Mouse (Mus musculus): ENCODE data around the gene Med13.

Gene Med13

DNA sequence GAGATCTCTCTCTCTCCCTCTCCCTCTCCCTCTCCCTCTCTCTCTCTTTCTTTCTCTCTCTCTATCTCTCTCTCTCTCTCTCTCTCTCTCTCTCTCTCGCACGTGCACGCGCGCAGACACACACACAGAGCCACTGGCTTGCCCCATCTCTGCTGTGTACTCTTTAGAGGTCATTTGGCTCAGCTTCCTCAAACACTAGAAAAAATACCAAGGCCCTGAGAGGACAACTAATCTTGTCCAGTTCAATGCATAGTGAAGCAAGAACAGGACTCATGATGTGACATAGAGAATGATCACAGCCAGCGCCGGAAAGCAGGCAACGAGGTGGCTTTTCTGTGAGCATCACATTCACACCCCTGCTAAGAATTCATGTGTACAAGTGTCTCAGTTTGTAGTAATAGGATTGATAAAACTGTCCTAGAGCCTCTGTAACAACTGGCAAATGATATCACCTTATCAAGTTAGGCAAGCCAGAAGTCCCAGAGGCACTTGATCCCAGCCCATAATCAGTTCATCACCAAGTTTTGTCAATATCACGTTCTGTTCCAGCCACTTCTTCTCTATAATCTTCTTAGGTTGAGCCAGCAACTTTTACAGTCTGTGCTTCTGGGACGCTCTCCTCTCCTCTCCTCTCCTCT is 25.2 kb upstream of the Med13 start:
- in situ Hi-C loops (cut with MboI; ENCODE audit: low pct_unique_long_range_greater_than_20kb in 1 of 2, low sequenced_read_pairs in 2 of 2, unreplicated experiment in 1 of 2), result no loop called here

DNA sequence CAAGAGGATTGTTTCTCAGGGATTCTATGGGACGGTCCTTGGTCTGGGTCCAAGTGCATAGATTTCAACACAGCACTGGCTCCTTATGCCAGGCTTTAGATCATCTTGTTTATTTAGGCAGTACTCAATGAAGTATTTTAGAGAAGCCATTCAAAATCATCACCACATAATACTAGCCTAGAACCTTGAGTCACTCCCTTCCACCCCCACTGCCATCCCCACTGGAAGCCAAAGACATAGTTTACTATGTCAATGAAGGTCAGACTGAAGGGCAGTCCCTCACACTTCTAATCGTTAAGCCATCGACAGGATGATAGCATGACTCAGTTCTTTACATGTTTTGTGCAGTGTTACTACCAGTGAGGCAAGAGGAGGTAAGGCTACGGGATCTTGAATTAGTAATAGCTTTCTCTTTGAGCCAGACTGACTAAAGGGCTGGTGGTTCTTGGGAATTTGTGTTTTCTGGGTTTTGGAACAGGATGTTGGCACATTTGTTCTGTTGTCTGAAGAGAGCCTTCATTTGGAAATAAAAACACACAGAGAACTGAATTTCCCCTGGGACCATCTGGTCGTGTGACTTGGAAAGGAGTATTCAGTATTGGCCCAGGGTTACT is 24.2 kb upstream of the Med13 start:
- in situ Hi-C loops (cut with MboI; ENCODE audit: low pct_unique_long_range_greater_than_20kb in 1 of 2, low sequenced_read_pairs in 2 of 2, unreplicated experiment in 1 of 2), result no loop called here

DNA sequence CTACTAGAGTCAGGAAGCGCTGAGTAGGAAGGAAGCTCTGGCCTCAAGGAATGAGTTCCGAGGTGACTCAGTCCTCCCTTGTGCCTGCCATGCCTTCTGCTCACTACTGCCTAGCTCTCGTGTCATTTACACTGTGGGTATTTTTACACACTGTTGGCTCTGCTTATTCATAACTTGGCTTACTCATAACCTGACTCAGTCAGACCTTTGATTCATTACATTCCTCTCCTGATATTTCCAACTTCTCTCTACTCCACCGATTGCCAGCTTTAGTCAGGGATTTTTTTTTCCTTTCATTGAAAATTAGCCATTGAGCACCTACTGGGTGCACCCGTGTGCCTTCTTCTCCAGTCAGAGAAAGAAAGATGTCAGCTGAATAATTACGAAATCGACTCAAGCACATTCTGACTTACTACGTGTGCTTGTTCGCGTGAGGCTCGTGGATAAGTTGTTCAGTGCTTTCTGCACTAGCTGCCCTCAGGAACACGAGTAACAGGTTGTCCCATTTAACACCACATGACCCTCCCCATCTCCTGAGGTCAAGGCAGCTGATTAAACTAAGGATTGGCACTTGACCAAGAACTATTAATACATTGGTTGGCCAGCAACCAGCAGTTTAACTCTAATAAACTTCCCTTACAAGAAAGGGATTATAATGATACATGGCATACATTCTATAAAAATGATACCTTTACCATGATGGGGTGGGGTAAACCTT is 23.3 kb upstream of the Med13 start:
- in situ Hi-C loops (cut with MboI; ENCODE audit: low pct_unique_long_range_greater_than_20kb in 1 of 2, low sequenced_read_pairs in 2 of 2, unreplicated experiment in 1 of 2), result no loop called here

GRCm38 (mm10) chr11:86378981-86379380 is 21.6 kb upstream of the Med13 start:
- in situ Hi-C loops (cut with MboI; ENCODE audit: low pct_unique_long_range_greater_than_20kb in 1 of 2, low sequenced_read_pairs in 2 of 2, unreplicated experiment in 1 of 2), result no loop called here

GRCm38 (mm10) chr11:86377841-86378240 is 20.4 kb upstream of the Med13 start:
- in situ Hi-C loops (cut with MboI; ENCODE audit: low pct_unique_long_range_greater_than_20kb in 1 of 2, low sequenced_read_pairs in 2 of 2, unreplicated experiment in 1 of 2), result no loop called here

DNA sequence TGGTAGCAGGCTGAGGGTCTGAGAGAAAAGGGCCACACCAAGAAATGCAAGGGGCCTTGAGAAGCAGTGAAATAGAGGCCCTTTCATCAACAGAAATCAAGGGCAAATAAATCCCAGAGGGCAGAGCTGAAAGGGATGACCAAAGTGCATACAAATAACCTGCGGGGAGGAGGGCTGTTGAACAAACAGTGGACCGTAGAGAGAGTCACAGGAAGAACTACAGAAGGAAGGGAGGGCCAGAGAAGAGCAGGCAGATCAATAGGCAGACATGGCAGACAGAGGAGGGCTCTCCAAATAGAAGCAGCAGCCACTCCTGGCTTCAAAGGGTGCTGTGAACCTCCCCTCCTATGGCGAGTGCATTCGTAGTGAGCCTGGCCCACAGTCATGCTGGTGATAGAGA is 19.3 kb upstream of the Med13 start:
- in situ Hi-C loops (cut with MboI; ENCODE audit: low pct_unique_long_range_greater_than_20kb in 1 of 2, low sequenced_read_pairs in 2 of 2, unreplicated experiment in 1 of 2), result no loop called here

GRCm38 (mm10) chr11:86375086-86375485 is 17.7 kb upstream of the Med13 start:
- in situ Hi-C loops (cut with MboI; ENCODE audit: low pct_unique_long_range_greater_than_20kb in 1 of 2, low sequenced_read_pairs in 2 of 2, unreplicated experiment in 1 of 2), result no loop called here

GRCm38 (mm10) chr11:86371266-86371665 is 13.9 kb upstream of the Med13 start:
- in situ Hi-C loops (cut with MboI; ENCODE audit: low pct_unique_long_range_greater_than_20kb in 1 of 2, low sequenced_read_pairs in 2 of 2, unreplicated experiment in 1 of 2), result no loop called here

GRCm38 (mm10) chr11:86369860-86370259 is 12.5 kb upstream of the Med13 start:
- in situ Hi-C loops (cut with MboI; ENCODE audit: low pct_unique_long_range_greater_than_20kb in 1 of 2, low sequenced_read_pairs in 2 of 2, unreplicated experiment in 1 of 2), result no loop called here

DNA sequence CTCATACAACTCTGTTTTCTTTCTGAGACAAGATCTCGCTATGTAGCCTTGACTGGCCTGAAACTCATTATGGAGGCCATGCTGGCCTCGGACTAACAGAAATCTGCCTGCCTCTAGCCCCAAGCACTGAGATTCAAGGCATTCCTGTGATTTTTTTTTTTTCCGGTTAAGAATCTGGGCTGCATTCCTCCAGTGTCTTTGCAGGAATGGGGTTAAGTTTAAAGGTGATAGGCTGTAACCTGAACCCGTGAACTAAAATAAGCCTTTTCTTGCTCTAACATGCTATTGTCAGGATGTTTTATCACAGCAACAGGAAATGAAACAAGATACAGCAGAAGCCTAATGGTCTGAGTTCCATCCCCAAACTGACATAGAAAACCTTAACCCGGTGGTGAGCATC is 11.6 kb upstream of the Med13 start:
- in situ Hi-C loops (cut with MboI; ENCODE audit: low pct_unique_long_range_greater_than_20kb in 1 of 2, low sequenced_read_pairs in 2 of 2, unreplicated experiment in 1 of 2), result no loop called here

DNA sequence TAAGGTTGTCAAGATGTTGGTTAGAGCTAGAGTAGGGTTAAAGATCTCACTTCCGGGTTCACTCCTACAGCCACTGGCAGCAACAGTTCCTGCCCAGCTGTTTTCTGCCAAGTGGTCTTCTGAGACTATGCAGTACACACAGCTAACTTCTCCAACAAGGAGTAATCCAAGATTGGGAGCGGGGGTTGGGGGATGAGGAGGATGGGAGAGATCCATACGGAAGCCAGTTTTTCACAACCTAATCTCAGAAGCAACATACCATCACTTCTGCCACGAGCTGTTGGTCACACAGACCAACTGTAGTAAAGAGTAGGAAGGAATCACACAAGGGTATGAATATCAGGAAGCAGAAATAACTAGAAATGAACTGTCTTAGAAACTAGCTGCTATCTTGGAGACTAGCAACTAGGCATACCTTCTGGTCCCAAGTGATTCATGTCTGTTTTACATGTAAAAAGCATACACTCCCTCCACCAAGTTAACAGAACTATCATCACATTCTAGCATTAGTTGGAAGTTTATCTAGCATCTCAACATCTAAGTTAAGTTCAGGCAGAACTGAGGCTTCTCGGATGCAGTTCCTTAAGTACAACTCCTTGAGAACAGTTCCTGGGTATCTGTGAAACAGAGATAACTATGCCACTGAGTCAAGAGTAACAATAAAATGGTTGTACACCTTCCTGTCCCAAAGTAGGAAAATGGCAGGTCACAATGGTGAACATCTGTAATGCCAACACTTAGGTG is 7.5 kb upstream of the Med13 start:
- in situ Hi-C loops (cut with MboI; ENCODE audit: low pct_unique_long_range_greater_than_20kb in 1 of 2, low sequenced_read_pairs in 2 of 2, unreplicated experiment in 1 of 2), result no loop called here

DNA sequence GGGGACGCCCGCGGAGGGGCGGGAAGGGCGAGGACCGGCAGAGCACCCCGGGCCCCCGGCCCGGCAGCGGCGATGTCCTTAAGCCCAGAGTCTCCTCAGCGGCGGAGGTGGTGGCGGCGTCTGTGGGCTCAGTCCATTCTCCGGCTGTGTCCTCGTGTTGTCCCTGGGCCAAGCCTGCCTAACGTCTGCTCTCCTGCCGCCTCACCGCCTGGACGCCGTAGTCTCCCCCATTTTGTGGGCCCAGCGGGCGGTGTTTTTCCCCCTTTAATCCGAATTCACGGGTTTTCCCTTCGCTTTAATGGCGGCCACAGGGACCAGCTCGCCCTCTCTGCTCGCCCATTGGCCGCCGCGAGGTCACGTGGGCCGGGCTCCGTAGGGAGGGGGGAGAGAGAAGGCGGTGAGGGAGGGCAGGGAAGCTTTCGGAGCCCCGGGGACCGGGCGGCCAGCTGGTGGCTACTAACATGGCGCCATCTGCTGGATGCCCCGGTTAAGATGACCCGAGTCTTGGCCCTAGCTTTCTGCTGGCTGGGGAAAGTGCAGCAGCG is 654 bp upstream of the Med13 start:
- in situ Hi-C loops (cut with MboI; ENCODE audit: low pct_unique_long_range_greater_than_20kb in 1 of 2, low sequenced_read_pairs in 2 of 2, unreplicated experiment in 1 of 2), result no loop called here

DNA sequence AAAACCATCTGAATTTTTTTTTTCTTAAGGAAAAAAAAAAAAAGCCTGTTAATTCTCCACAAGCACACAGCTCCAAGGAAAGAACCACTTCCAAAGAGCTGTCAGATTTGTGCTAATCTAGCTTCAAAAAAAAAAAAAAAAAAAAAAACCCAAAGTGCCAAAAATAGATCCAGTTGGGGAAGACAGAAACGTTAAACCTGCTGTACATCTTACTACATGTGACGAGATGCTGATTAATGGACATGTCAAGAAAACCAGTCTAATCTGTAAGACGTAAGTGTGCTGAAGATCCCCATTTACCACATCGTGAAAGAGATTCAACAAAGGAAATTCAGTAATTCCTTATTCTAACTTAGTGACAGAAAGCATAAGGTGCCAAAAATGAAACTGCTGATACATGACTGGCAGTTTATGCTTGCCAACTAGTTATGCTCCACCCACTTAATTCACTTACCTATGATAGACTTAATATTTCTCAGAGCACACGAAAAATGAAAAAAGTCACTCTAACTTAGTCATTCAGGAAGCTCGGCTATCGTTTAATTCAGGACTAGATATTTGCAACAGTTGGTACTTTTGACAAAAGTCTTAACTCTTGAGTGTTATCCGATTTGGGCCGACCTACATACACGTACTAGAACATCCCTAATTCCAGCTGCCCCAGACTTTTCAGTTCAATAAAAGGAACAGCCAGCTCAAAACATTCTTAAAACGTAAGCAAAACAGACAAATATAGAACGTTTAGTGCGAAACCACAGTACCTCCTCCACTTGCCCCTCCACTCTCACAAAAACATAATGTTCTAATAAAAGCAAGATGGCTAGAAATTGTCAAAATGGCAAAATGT is 1.2 kb downstream of the Med13 start:
- in situ Hi-C loops (cut with MboI; ENCODE audit: low pct_unique_long_range_greater_than_20kb in 1 of 2, low sequenced_read_pairs in 2 of 2, unreplicated experiment in 1 of 2), result no loop called here

DNA sequence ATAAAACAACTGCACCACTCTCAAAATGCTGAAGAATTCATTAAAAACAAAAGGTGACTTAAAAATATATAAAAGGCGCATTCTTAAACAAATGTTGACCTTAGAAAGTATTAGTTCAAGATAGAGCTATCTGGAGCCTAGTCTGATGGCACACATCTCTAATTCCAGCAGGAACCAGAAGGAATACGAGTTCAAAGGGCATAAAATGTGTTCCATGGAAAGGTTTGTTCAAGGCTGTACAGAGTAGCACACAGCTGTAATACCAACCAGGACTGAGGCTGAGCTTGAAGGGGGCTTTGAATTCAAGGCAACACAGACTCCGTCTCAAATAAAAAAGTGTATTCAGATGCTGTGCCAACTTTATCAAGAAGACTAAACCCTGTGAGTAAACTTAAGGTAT is 3.8 kb downstream of the Med13 start:
- in situ Hi-C loops (cut with MboI; ENCODE audit: low pct_unique_long_range_greater_than_20kb in 1 of 2, low sequenced_read_pairs in 2 of 2, unreplicated experiment in 1 of 2), result no loop called here

DNA sequence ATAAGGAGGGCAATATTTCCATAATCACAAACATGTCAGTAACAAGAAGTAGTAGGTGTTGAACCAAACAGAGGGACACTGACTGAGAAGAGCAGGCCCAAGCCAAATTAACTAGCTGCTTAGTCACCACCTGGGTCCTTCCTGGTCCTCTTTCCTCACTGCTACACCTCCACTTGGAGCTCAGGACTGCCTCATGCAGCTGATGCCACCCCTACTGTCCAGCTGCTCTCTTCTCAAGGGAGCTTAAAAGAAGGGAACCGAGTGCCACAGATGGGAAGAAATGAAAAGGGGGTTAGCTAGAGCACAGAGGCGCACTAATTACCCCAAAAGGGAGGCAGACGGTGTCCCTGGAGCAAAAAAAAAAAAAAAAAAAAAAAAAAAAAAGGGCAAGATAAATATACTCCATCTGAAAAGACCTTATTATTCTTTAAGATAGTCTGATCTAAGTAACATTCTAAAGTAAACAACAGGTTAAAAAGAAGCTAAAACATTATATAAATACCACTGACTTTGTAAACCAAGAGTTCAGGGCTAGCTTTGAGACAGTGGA is 5.6 kb downstream of the Med13 start:
- in situ Hi-C loops (cut with MboI; ENCODE audit: low pct_unique_long_range_greater_than_20kb in 1 of 2, low sequenced_read_pairs in 2 of 2, unreplicated experiment in 1 of 2), result no loop called here

GRCm38 (mm10) chr11:86350636-86351138 is 6.7 kb downstream of the Med13 start:
- in situ Hi-C loops (cut with MboI; ENCODE audit: low pct_unique_long_range_greater_than_20kb in 1 of 2, low sequenced_read_pairs in 2 of 2, unreplicated experiment in 1 of 2), result no loop called here

- in situ Hi-C loops (cut with MboI; ENCODE audit: low pct_unique_long_range_greater_than_20kb in 1 of 2, low sequenced_read_pairs in 2 of 2, unreplicated experiment in 1 of 2), result no loop called here
Measured at GRCm38 (mm10) chr11:86349325-86349724, 8.1 kb downstream of the Med13 start.

GRCm38 (mm10) chr11:86348872-86349271 is 8.5 kb downstream of the Med13 start:
- in situ Hi-C loops (cut with MboI; ENCODE audit: low pct_unique_long_range_greater_than_20kb in 1 of 2, low sequenced_read_pairs in 2 of 2, unreplicated experiment in 1 of 2), result no loop called here
